Mouse (Mus musculus): ENCODE measurements at regions not wholly inside any gene's neighbourhood (a gene's known extent, or its start where the extent isn't known, plus 50 kb on each side); places are given as distances from the start of the nearest gene placed in this dataset.

DNA sequence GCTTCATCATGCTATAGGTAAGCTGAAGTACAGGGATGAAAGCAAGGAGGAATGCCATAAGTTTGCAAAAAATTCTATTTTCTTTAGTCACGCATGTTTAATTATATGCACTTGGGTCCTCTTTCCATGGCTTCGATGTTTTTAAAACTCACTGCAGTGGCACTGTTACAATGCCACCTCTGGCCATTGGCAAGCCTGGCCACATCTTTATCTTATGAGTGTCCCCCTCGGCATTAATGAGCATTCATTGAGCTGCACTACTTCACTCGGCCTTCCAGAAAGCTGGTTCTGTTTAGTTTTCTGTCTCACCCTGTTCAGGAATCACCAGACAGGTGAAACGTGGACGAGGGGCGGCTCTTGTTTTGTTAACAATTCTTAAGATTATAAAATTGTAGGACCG is 79.7 kb upstream of the Dnajc24 start:
- peak; percentile 14 for DNase-seq

GRCm38 (mm10) chr2:106081951-106082350 is 78.6 kb upstream of the Dnajc24 start:
- peak; percentile 83 for DNase-seq

DNA sequence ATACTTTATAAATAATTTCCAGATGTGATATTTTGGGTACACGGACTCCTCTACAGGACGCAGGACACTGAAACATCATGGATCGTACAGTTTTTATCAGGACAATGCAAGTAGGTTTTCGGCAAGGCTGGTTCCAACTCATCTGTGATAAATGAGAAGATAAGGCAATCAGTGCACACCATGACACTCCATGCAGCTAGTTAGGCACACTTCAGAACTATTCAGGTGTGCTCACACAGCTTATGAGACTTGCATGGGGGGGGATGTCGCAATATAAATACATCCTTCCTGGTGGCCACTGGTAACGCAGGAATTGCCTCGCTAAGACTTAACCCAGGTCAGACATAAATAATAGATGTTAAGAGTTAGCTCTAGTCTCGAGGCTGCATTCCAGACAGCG is 77.3 kb upstream of the Dnajc24 start:
- DNase-seq = no peak

- DNase-seq = no peak
Measured at GRCm38 (mm10) chr2:106078591-106078990, 75.2 kb upstream of the Dnajc24 start.

GRCm38 (mm10) chr2:106074441-106074840 is 71.1 kb upstream of the Dnajc24 start:
- peak; percentile 16 for DNase-seq

DNA sequence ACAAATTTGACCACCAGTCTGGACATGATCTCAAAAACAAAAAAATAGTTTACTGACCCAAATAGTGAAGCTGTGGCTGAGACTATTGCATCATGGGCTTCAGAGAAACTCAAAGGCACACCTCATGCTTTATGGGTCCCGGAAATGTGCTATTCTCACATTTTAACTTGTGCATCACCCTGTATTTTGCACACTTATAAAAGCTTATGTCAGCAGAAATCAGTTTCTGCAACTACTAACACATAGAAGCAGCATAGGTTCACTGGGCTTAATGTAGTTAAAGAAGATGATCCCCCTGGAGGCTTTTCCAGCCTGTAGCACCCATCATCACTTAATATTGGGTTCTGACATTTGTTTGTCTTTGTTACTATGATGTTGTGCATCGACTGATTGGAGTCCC is 61.0 kb upstream of the Dnajc24 start:
- DNase-seq = no peak

Data from embryo, embryonic 11 days (tissue).